Mouse (Mus musculus) adrenal gland (tissue): ENCODE measurements around the gene Tef.

Source experiments
- intact Hi-C: fragments of 180-260 bp; cut with DNase I; formaldehyde crosslinking; loops from one replicate; pipeline ENCODE4 v1.15.1; 2025

Tef gene

DNA sequence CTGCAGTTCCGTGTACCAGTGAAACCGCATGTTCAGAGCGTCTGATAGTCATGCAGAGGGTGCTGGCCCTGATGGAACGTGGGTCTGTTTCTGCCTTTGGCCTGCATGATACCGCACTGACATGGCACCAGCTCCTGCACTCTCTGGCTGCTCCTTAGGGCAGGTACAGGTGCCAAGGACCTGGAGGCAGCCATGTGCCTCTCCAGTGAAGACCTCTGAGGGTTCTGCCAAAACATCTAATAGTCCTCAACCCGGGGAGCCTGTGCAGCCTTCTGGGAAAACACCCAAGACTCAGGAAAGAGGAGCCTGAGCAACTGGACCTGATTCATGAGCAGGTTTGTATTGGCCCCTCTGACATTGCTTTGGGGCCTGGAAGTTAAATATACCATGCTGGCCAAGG lies 4.4 kb upstream of the Tef start:
- intact Hi-C loops, result no loop called here

DNA sequence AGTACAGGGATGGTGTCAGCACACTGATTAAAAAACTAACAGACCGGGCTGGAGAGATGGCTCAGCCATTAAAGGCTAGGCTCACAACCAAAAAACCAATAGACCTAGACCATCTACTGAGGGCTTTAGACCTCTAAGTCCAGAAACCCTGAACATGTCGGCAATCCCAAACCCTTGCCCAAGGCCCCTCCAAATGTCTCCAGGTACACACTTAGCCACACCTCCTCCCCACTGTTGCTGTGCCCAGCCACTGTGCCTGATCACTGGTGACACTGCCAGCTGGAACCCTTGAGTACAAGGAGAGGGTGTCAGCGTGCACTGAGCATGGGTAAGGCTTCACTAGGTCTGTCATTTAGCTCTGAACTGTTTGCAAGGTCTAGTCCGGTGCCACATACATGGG lies 3.8 kb upstream of the Tef start:
- intact Hi-C loops, result no loop called here

DNA sequence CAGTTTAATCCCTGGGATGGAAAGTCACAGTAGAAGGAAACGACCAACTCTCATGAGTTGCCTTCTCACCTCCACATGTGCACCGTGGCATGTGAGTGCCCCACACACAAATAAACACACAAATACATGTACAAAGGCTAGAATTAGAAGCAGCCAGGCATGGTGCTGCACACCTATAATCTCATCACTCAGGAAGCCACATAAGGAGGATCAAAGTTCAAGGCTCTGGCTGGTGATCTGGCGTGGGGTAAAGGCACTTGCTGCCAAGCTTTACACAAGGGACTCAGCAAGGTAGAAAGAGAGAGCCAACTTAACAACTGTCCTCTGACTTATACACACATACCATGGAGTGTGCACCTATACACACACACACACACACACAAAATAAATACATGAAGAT lies 1.8 kb upstream of the Tef start:
- intact Hi-C loops, result no loop called here

DNA sequence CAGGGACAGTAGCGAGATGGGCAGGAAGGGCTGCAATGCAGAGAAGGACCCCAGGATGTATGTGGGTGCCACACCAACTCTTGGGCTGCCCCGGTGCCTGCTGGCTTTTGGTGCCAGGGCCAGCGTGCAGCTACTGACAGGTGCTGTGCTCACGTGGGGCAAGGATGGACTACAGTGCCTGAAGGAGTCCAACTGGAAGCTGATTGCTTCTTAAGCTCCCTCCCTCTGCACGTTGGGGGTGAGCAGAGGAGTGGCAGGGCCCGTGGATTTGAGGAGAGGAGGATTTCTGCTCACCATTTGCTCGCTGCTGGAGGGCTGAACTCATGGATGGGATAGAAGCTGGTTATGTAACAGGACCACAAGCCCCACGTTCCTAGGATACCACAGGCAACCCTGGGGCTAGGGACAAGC lies 725 bp downstream of the Tef start:
- intact Hi-C loops, result no loop called here

DNA sequence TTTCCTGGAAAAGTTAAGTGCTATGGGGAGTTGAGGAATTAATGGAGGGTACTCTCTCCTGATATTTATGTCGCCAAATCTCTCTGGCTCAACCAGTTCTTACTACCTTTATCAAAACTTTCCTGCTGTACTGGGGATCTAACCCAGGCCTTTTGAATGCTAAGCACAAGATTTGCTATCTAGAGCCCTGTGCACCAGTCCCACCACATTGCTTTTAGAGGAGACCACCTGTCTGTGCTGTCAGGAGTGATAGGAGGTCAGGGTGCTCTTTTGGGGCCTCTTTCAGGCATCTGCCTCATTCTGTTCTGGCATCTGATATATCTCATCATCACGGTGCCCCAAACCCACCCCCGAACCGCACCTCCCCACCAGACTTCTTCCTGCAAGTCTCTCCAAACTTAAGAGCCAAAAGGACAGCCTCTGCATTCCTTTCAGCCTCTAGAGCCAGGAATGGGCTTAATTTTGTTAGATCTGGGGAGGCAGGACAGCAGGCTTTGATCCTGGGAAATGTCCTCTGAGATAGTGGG lies 1.3 kb downstream of the Tef start:
- intact Hi-C loops, result no loop called here

DNA sequence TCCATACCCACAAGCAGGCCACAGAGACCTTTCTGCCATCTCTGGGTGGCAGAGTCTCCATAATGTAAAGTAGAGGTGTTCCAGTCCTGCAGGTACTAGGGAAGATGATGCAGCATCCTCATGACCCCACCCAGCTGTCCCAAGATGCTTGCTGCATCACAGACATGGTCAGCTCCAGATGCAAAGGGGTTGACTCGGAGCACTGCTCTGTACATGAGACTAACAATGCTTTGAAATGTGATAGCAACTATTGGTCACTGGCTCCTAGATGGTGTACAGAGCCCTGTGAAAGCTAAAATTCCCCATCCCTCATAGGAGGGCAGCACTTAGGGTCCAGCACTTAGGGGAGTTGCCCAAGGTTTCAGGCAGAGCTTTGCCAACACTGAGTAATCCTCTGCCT lies 2.0 kb downstream of the Tef start:
- intact Hi-C loops, result no loop called here

DNA sequence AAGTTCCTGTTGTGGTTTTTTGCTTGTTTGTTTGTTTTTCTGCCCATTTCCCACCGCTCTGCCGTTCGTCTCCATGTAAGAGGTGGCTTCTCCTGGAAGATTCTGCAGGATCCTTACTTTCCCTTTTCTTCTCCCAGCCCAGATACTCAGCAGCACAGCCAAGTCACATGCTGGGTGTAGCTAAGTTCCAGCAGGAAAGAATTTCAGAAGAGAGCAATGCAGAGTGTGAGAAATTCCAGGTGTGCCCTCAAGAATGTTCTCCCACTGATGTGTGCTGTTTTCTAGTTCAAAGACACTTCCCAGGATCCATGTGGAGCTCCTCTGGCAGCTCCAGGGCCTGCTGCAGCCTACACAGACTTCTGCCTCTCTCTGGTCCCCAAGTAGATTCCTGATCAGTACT lies 2.7 kb downstream of the Tef start:
- intact Hi-C loops, result loop anchor here (5.0 kb wide), 1 partner anchor 58 kb away; the partner anchor contains the start of genes Rangap1 and Zc3h7b

DNA sequence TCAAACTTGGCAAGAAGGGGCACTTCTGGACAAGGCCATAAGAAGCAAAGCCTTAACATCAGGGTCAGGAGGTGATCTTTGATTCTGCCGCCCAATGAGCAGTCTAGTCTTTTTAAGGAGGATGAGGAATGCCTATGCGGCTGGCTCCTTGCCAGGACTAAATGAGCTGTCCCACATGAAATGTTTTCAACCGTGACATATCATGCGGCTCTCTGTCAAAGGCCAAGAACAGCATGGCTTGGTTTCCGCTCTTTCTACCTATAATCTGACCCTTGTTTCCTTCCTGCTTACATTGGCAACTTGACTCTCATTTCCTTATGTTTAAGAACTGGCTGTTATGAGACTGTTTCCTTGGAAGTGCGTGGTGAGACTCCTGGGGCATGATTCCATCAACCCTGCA lies 3.4 kb downstream of the Tef start:
- intact Hi-C loops, result loop anchor here (5.0 kb wide), 1 partner anchor 58 kb away; the partner anchor contains the start of genes Rangap1 and Zc3h7b

DNA sequence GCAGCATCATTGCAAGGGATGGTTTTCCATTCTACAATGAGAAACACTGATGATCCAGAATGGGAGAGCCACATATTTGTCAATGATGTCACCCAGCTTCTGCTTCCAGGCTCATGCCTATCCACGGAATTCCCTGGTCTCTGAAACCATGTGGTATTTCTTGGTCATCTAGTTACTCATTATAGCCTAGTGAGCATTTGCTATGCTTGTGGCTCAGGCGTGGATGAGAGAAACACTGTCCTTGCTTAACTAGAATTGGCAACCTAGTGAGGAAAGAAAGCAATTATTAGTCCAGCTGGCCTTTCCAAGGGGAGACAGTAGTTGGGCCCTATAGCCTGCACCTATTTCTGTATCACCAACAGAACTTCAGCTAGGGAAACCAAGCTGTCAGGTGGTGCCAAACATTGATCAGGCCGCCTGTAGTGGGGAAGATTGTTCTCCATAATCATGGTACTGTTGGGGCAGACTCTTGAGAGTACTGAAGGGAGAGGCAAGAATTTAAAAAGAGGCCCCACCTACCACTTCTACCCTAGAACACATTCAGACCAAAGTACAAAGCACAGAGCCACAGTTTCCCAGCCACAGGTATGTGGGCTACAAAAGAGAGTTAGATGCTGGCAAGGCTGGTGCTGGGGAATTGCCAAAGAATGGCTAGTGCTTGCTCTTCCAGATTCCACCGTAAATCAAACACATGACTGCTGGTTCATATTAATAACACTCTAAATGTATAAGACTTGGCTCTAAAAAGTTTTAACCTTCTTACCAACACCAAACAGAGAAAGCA lies 4.6 kb downstream of the Tef start:
- intact Hi-C loops, result loop anchor here (5.0 kb wide), 1 partner anchor 60 kb away; the partner anchor contains the start of genes Rangap1 and Zc3h7b

DNA sequence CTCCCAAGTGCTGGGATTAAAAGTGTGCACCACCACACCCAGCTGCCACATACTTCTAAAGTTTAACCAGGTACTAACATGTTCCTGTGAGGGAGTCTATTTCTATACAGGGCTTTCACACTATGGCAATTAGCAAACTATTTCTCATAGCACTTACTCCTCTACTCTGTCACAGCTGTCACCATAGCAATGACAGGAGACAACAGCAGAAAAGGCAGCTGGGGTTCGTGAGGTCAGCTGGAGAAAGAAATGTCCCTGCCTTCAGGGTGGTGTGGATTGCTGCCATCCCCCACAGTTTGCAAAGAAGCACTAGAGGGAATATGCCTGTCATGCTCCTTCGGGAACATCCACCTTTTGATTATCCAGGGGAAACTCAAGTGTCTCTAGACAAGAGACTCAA lies 6.6 kb downstream of the Tef start:
- intact Hi-C loops, result loop anchor here (5.0 kb wide), 1 partner anchor 61 kb away; the partner anchor contains the start of genes Rangap1 and Zc3h7b

DNA sequence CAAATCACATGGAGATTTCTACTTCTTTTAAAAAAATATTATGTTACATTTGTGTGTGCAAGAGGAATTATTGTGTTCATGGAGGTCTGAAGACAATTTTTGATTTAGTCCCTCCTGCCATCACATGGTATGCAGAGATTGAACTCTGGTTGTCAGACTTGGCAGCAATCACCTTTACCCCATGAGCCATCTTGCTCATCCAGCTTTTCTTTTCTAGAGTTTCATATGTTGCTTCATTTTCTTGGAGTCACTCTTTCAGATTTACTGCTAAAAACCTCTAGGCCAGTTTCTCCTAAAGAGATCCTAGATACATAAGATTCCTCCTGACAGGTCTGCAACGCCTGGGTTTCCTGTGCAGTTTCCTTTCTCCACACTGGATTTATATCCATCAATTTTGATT lies 7.3 kb downstream of the Tef start:
- intact Hi-C loops, result loop anchor here (5.0 kb wide), 1 partner anchor 62 kb away; the partner anchor contains the start of genes Rangap1 and Zc3h7b

DNA sequence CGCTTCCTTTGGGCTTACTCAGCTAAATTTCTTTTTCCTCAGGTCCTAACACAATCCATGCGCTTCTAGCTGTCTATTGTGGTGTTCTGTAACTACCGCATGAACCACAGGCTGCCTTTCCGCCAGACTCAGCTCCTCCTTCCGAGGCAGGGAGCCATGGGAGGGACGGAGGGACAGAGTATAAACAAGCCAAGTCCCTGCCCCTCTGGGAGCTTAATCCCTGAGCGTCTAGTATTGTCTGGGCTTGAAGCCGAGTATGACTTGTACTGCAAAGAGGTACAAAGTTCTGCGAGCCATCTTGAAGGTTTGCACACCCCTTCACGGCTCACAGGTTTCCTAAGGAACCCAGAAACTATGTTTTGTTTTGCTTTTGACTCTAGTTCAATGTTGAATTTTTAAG lies 7.9 kb downstream of the Tef start:
- intact Hi-C loops, result no loop called here

DNA sequence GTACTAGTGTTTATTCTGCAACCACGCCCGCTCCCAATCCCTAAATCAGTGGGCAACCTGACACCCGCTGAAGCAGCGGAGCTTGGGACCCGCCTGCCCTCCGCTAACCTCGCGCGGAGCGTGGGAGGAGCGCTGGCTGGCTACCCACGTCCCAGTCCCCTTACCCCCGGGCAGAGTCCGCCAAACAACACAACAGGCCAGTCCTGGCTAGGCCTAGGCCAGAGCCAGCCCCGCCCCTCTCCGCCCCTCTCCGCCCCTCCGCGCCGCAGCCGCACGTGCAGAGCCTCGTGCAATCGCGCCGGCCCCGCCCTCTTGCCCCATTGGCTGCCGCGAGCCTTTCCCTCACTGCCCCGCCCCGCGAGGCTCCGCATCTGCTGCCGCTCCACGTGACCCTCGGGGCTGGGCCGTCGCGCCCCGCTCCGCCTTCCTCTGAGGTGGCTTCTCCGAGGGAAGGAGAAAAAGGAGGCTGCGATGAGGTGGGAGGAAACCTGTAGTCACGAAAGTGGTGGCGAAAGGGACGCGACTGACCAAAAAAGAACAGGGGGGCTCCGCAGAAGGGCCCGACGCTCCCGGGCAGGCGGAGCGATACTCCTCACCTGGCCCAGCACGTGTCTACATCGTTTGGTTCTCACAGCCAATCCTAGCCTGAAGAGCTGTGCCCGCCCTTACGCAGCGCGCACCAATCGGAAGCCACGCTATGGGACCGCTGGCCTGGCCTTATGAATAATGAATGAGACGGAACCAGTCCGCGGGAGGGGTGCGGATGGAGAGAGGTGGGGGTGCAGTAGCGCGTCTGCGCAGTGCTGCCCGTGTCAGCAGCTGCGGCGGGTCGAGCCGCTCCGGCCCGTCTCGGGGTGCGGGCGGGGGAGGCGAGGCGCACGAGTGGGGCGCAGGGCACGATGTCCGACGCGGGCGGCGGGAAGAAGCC lies 8.7 kb downstream of the Tef start:
- intact Hi-C loops, result no loop called here

DNA sequence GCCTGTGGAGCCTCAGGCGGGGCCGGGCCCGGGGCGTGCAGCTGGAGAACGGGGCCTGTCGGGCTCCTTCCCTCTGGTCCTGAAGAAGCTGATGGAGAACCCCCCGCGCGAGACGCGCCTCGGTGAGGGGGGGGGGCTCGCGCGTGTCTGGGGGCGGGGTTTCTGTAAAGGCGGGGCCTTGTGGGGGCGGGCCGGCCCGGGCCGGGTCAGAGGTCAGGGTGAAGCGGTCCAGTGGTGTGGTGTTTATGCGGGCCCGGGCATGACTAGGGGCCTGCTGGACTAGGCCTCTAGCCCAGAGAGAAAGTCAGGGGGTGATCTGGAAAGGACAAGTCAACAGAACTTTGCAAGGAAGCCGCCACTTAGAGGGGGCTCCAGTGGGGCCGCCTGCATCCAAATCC lies 9.4 kb downstream of the Tef start:
- intact Hi-C loops, result no loop called here

DNA sequence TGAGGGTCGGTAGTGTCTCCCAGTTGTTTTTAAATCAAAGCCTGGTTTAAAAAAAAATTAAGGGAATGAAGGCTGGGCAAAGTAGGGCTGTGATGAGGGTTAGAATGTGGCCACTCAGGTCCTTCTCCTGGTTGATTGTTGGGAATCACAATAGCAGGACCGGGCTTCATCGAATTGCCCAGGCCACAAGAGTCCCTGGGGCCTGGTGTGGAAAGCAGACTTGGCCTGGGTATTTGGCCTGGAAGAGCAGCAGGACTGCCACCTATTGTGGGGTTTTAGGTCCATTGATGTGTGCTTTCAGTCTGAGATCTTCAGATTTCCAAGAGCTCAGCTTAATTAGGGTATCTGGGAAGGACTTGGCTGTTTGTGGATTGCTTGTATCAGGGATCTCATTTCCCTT lies 10.1 kb downstream of the Tef start:
- intact Hi-C loops, result no loop called here

DNA sequence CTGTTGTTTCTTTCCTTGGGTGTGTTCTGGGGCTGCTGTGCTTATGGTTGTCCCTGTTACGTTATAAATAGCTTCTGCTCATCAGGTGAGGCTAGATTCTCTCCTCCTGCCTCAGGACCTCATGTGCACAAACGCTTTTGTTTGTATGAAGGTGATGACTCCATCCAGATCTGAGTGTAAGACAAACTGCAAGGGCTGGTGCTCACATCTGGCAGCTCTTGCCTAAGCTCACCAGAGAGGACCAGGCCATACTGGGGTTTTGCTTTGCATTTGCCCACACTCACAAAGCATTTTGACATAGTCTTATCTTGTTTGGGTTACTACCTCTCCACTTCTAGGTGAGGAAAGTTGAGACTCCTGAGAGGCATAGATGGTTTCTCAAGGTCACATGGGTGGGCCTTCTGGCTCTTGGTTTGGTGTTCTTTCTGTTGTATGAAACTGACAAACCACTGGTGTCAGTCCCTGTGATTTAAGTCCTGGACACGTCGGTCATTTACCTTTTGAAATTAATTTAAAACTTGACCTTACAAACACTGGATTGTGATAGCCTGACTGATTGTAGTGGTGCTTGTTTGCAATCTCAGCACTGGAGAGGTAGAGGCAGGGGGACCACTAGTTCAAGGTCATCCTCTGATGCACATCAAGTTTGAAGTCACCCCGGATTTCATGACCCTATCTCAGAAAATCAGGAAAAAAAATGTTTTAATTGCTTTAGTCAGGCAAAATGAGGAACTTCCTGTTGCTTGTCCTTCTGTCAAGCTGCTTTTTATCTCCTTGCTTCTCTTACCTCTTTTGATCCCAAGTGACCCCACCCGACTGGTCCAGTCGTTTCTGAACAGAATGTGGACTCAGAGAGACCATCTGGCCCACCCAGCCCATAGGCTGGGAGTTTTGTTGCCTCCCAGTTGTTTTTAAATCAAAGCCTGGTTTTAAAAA lies 10.7 kb downstream of the Tef start:
- intact Hi-C loops, result no loop called here

DNA sequence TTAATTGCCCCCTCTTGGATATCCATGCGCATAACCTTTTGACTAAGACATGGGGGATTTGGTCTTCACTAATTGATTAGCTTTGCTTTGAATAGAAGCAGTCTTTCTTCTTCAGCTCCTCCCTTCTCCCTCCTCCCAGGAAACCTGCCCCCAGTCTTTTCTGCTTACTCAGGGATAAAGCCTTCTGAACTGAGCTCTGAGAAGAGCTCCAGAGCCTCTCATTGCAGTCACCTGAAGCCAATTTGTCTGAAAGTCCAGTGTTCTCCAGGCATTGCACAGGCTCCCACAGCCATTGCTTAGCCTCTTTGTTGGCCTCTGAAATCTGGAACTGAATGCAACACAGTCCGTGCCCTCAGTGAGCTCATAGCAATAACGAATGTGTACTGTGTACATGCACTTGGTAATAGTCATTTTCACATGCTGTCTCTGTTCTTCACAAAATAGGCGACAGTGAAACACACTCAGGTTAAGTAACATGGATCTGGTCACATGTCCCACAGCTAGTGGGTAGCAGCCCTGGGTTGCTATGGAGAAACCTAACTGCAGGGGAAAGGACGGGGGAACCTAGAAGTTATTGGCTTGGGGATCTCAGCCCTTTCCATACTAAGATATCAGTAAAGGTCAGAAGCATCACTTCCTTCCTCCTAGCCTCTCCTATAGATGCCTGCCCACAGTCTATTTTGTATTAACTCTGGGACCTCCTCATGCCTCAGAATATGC lies 11.9 kb downstream of the Tef start:
- intact Hi-C loops, result no loop called here

DNA sequence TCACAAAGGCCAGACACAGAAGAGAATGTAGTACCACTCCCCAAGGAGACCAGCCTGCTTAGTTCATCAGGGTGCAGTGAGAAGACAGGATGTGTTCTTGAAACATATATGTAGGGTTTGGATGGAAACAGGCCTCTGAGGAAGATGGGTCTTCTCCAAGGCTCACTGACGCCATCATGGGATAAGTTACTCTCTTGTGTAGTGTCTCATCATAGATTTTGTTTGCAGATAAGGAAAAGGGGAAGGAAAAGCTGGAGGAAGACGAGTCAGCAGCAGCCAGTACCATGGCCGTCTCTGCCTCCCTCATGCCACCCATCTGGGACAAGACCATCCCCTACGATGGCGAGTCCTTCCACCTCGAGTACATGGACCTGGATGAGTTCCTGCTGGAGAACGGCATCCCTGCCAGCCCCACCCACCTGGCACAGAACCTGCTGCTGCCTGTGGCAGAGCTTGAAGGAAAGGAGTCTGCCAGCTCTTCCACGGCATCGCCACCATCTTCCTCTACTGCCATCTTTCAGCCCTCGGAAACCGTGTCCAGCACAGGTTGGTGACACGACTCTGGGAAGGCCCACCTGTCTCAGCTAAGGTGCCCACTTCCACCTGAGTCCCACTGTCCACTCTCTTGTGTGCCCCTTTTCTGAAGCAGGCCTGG lies 12.6 kb downstream of the Tef start:
- intact Hi-C loops, result no loop called here

DNA sequence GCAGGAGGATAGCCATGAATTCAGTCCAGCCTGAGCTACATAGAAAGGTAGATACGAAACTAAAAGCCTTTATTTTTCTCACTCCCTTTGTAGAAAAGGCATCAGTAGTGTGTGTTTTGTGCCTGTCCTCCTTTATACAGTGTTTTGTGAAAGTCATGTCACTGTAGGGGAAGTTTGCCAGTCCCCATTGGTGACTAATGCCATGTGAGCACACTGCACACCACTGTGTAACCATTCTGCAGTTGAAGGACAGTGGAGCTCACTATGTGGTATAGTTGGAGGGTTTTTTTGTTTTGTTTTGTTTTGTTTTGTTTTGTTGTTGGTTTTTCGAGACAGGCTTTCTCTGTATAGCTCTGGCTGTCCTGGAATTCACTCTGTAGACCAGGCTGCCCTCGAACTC lies 16.2 kb downstream of the Tef start:
- intact Hi-C loops, result no loop called here

DNA sequence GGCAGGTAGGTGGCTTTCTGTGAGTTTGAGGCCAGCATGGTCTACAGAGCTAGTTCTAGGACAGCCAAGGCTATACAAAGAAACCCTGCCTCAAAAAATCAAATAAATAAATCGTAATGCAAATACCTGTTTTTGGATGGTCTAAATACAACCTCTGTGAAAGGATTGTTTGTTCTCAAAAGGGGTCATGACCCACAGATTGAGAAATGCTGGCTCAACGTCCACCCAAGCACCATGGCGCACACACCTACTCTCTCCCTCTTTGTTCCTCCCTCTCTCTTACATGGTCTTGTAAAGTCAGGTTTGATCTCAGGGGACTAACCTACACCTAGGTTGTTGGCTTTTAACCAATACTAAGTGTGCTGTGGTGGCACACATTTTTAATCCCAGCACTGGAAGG lies 20.4 kb downstream of the Tef start:
- intact Hi-C loops, result no loop called here
